Mouse (Mus musculus): ENCODE data around the gene Dock4.

The Dock4 gene

GRCm38 (mm10) chr12:40564261-40564660, 118.5 kb downstream of the Dock4 start:
- in situ Hi-C loops (cut with MboI, MseI) = no loop called here

GRCm38 (mm10) chr12:40568365-40568885, 122.7 kb downstream of the Dock4 start:
- in situ Hi-C loops (cut with MboI, MseI) = no loop called here

- in situ Hi-C loops (cut with MboI, MseI) = no loop called here
Observed at GRCm38 (mm10) chr12:40568971-40569968, 123.5 kb downstream of the Dock4 start.

GRCm38 (mm10) chr12:40570250-40570649, 124.5 kb downstream of the Dock4 start:
- in situ Hi-C loops (cut with MboI, MseI) = no loop called here

DNA sequence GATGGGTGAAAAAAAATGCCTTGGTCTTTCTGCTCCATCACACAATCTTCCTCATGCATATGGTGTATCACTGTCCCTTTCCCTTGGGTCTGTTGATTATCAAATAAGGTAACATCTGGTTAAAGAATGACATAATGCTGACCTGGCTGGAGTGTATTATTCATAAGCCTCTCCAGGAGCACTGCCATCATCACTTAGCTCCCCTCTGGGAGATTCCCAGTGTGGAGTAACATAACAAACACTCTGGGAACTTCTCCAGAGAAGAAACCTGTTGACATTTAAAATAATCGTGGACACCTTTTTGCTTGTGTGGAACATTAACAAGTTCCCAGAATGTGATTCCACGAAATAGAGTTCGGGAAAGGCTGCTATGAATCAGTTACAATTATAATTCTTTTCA, 128.3 kb downstream of the Dock4 start:
- in situ Hi-C loops (cut with MboI, MseI) = no loop called here

DNA sequence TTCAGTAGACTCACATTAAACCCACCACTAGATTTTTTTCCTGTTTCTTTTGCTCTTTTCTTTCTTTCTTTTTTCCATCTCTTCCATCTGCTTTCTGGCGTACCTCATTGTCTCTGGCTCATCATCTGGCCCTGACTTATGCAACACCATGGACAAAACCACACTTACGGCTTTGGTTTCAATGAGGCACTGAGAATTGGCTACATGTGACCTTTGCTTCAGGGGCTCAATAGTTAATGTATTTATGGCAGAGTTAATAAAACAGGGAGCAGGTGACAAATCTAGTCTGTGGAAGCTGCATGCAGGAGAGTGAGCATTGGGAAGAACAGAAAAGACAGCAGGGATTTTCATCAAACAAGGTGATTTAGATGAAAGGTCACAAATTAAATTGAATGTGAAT, 131.0 kb downstream of the Dock4 start:
- in situ Hi-C loops (cut with MboI, MseI) = no loop called here

DNA sequence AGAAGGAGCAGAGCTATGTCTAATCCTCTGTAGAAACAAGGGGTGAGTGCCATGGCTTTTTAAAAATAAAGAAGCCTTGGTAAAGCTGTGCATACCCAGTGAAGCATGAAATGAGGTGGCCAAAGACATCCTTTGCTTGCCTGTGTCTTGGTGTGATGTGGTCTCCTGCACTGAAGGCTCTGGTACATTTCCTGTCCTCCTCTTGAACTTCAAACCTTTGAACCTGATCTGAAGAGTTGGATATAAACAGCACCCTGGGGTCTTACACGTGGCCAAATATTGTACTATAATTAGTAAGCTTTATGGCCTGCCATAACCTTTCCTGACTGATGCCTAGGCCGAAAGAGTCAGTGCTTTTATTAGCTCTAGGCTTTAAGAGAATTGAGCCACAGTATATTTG, 134.6 kb downstream of the Dock4 start:
- in situ Hi-C loops (cut with MboI, MseI) = no loop called here

DNA sequence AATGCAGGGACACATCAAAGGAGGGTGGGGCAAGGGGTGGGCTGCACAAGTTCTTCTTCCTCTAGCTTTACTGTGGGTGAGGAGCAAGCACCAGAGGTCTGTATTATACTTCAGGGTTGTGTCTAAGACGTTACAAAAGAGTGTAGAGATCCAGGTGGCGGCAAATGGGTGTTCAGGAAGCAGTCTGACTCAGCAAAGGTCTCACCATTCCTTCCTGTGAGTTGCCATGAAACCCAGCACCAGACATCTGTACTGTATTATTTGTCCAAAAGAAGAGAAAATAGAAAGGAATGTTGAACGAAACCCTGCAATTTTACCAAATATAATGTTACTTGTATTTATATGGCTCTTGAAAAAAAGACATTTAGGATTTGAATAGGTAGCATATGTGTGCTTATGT, 135.3 kb downstream of the Dock4 start:
- in situ Hi-C loops (cut with MboI, MseI) = no loop called here

DNA sequence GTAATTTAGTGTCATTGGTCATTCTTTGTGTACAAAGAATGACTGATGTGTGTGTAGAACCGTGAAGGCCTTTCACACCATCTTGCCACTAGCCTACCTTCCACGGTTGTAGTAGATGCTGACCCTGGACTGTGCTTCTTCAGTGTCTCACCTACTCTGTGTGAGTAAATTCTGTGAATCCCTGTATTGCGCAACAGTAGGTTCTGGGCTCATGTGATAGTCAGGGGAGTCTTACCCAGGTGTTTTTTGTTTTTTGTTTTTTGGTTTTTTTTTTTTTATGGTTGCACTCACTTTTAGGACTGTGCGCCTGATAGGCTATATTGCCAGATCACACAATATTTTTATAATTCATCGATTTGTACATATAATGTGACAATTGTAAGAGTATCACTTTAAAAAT, 136.3 kb downstream of the Dock4 start:
- in situ Hi-C loops (cut with MboI, MseI) = no loop called here

DNA sequence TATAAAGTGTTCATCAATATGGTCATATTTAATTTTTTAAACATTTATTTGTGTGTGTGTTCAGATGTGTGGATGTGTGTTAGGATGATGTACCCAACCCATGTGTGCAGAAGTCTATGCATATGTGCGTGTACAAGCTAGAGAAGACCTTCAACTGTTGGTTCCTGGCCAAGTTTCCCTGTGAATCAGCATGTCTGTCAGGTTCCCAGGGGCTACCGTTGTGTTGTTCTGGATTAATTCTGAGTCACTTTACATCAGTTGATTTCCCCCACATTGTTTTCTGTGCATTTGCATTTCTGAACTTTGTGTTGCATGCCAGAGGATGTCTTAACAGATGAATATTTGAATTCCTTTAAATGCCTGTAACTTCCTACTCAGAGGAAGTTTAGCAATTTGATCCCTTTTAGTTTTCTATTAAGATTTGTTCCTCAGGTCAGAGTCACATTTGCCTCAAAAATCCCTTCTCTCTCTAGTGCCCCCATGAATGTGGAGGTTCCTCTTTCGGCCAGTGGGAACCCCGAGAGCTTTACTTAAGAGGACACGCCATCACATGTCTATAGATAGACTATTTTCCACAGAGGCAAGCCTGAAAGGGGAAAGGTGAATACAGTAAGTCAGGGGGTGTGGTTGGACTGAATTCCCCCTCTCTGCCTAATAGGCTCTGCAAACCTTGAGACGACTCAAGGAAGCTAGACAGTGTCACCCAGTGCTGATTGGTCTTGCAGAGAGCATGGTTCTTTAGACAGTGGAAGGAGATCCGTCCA, 139.0 kb downstream of the Dock4 start:
- in situ Hi-C loops (cut with MboI, MseI) = no loop called here

DNA sequence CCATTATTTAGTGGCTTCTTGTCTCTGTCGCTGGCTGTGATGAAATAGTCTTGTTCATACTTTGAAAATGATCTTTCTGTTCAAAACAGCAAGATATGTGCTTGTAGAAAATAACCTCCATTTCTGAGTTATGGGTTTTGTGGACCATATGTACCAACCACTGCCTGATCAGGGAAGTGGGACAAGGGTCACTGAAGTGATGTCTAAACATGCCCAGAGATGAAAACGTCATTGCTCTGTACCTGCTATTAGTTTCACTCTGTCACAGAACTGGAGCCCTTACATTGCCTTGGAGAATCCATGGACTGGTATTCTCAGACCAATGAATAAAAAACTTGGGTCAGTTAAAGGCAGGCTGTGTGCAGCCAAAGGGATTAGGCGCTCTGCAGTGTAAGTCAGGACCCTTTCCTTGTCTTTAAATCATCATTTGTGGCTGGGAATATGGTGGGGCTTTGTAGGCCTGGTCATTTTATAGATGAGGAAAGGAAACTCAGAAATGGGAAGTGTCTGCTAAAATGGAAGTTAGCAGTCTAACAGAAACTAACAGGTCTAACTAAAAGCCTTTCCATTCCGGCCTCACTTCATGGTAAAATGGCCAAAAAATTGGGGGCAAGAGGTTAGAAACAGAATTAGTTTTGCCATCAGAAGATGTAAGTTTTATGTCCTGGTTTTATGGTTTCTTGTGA, 139.8 kb downstream of the Dock4 start:
- in situ Hi-C loops (cut with MboI, MseI) = no loop called here

DNA sequence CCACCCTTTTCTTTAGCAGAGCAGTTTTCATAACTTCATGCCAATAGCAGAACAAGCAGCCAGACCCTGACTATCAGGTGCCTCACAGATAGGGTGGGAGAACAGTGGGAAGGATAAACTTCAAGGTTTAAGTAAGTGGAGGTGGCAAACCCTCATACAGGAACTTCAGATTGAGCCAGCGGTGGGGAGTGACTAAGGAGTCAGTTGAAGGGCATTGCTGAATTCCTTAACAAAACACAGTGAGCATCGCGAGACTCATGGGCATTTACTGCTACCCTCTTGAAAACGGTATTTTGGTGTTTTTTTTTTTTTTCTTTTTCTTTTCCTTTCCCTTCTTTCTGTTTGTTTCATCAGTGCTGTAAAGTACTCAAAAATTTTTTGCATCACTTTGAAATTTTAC, 148.4 kb downstream of the Dock4 start:
- in situ Hi-C loops (cut with MboI, MseI) = no loop called here

- in situ Hi-C loops (cut with MboI, MseI) = no loop called here
Observed at GRCm38 (mm10) chr12:40595440-40595839, 149.7 kb downstream of the Dock4 start.

DNA sequence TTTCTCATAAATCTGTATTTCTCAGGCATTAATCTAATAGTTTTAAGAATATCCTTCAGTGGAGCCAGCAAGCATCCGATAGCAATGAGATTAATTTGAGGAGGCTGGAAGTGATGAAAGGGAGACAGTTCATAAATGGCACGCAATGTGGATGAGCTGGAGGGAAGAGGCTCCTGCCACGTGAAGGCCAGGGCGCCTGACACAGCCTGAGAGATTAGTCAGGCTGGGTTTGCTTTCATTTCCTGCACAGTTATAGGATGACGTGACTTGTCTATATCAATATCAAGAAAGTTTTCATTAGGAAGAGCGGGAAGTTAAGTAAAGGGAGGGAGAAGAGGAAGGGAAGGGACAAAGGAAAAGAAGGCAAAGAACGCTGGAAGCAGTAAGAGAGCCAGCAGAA, 150.3 kb downstream of the Dock4 start:
- in situ Hi-C loops (cut with MboI, MseI) = no loop called here

DNA sequence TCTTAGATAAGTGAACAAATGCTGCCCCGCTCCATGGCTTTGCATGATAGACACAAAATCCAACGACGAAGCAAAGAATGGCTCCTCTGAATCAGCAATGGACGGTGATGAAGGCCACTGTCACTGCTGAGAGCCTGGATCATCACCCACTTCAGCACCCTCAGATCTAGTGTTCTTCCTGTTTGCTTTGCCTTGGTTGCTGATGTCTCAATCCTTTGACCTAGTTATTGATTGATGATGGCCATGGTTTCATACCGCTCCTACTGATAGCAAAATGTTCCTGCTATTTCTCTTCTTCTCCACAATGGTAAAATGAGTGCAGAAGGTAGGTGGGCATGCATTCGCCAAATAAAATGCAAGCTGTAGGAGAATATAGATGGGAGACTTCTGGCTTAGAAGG, 150.7 kb downstream of the Dock4 start:
- in situ Hi-C loops (cut with MboI, MseI) = no loop called here

DNA sequence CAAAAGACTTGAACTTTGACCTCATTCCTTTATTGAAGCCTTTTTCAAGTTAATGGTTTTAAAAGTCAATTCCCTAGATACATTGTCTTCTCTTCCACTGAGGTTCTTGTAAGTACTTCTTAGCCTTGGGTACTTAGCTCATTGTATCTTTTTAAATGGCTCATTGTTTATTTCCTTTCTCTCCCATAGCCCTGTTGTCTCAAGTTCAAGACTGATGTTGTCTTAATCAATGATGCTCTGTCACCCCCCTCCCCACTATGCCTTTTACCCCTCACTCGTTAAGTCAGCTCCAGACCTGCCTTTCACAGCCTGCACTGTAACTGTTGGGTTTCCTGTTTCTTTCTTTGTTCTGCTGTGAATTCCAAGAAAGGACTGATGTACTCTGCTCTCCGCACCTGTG, 154.2 kb downstream of the Dock4 start:
- in situ Hi-C loops (cut with MboI, MseI) = loop anchor here (10.0 kb wide), 1 partner anchor 1045 kb away; no protein-coding TSS in a partner anchor

GRCm38 (mm10) chr12:40605565-40605964, 159.8 kb downstream of the Dock4 start:
- in situ Hi-C loops (cut with MboI, MseI) = loop anchor here (10.0 kb wide), 1 partner anchor 1039 kb away; no protein-coding TSS in a partner anchor

DNA sequence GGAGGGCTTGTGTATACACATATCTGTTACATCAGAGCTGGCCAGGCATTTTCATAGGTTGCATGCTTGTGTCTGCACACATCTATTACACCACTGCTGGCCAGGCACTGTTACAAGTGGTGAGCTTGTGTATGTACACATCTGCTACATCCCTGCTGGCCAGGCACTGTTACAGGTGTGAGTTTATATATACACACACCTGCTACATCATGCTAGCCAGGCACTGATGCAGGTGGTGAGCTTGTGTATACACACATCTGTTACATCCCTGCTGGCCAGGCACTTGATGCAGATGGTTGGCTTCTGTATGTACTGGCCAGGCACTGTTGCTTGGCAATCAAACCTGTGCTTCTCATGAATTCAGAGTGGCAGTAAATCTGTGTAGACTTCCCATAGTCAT, 177.2 kb downstream of the Dock4 start:
- in situ Hi-C loops (cut with MboI, MseI) = no loop called here

DNA sequence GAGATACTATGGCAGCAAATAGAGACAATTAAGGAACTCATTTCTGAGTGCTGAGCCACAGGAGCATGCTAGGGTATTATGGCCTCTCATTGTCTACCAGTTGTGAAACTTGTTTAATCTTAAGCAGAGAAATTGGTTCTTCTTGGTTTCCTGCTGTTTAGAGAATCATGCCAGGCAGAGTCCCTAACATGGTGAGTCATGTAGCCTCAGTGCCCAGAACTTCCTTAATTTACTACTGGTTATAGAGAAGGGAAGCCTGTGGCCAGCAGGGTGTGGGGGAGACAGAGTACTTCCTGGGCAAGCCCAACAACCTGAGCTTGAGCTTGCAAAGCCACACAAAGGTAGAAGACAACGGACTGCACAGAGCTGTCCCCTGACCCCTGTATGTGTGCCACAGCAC, 180.8 kb downstream of the Dock4 start:
- in situ Hi-C loops (cut with MboI, MseI) = no loop called here

- in situ Hi-C loops (cut with MboI, MseI) = no loop called here
Observed at GRCm38 (mm10) chr12:40633242-40633641, 187.5 kb downstream of the Dock4 start.

DNA sequence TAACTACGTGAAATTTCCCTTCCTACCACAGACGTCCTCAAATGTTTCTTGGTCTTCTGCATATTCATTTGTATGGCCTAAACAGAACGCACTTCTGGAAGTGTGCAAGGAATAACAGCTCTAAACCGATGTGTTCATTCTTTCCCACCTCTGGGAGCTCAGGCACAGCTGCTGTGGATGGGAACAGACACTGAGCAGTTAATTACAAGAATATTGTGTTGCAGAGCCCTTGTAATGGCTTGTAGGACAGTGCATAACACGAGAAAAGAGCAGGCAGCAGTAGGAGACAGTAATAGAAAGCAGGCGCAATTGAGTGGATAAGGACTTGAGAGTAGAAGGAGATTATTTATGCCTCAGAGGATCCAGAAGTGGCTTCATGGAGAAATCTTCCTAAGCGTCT, 188.4 kb downstream of the Dock4 start:
- in situ Hi-C loops (cut with MboI, MseI) = no loop called here

DNA sequence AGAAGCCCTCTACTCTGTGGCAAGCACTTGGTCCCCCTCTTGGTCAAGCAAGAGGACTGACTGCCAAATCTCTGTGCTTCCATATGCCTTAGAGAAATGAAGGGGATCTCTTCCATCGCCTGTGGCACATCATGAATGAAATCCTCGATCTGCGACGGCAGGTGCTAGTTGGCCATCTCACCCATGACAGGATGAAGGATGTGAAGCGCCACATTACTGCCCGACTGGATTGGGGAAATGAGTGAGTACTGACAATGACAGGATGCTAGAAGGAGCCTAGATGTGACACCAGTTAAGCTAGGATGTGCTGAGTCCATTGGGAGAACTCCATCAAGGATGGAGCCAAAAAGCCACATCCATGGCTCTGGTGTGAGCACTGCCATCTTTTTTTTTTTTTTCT, 190.2 kb downstream of the Dock4 start:
- in situ Hi-C loops (cut with MboI, MseI) = no loop called here

All from regulatory T cell (primary cell).